Mouse (Mus musculus): ENCODE results near the gene Chd4. TPM values are rescaled to one million over a fixed set of nuclear protein-coding genes. Genes with fewer than 3 reads are reported as not detected.
A peak's percentile ranks its signal among the peaks of the same experiment; 100 is the strongest.

Chd4 gene
- polyA plus RNA-seq, 1 experiment from 2014 or later: 91.2 TPM

- H3K4me3 ChIP-seq: no peak overlapping the region
- H3K9ac ChIP-seq: no peak overlapping the region
- WGBS: 93% methylated on average over 11 of the region's 11 CpGs
- no peaks in the 10 kb centered on the region for H3K4me1 ChIP-seq
- H3K4me2 ChIP-seq: no peak overlapping the region
- H3K27me3 ChIP-seq: no peaks in the 10 kb centered on the region
- no peak for ATAC-seq (ENCODE audit: insufficient number of reproducible peaks, insufficient read depth, low FRiP score, low TSS enrichment, low read depth)
- no peaks in the 10 kb centered on the region for H3K9me3 ChIP-seq
- H3K27ac ChIP-seq: no peak overlapping the region
- peaks cover 97% of the 10 kb centered on the region for H3K36me3 ChIP-seq
Measured at GRCm38 (mm10) chr6:125112553-125112952, 16.8 kb downstream of the Chd4 start.

DNA sequence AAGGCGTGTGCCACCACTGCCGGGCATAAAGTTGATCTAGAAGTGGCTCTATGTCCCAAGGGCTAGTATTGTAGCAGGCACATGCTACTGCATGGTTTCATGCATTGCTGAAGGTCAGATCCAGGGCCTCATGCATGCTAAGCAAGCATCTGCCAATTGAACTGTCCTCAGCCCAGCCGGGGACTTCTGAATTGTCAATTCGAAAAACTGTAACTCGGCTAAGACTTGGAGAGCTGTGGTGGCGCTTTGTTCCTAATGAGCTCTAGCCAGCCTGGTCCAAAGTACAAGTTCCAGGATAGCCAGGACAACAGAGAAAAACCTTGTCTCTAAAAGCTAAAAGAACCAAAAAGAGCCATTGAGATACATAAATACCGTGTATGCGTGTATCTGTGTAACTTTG is 23.6 kb downstream of the Chd4 start:
- H3K9me3 ChIP-seq: no peaks in the 10 kb centered on the region
- peaks cover 96% of the 10 kb centered on the region for H3K36me3 ChIP-seq
- ATAC-seq (ENCODE audit: insufficient number of reproducible peaks, insufficient read depth, low FRiP score, low TSS enrichment, low read depth): no peak
- H3K27ac ChIP-seq: no peak overlapping the region
- no peak overlapping the region for H3K4me2 ChIP-seq
- no peak overlapping the region for H3K9ac ChIP-seq
- no peak overlapping the region for H3K4me3 ChIP-seq
- H3K4me1 ChIP-seq: no peaks in the 10 kb centered on the region
- H3K27me3 ChIP-seq: no peaks in the 10 kb centered on the region
- 90% methylated on average over 8 of the region's 8 CpGs for WGBS

DNA sequence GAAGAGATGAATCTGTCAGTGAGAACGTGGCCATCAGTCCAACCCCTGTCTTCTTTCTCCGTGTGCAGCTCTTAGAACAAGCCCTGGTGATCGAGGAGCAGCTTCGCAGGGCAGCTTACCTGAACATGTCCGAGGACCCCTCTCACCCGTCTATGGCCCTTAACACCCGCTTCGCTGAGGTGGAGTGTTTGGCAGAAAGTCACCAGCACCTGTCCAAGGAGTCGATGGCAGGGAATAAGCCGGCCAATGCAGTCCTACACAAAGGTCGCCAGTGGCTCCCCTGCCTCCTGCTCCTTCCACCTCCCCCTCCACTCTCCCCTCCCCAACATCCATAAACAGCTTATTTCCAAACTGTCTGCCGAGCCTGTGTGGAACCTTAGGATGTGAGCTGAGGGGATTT is 32.9 kb downstream of the Chd4 start:
- no peak overlapping the region for H3K27ac ChIP-seq
- peaks cover 16% of the 10 kb centered on the region for H3K4me1 ChIP-seq
- no peak overlapping the region for H3K4me3 ChIP-seq
- ATAC-seq (ENCODE audit: insufficient number of reproducible peaks, insufficient read depth, low FRiP score, low TSS enrichment, low read depth): no peak
- 91% methylated on average over 12 of the region's 12 CpGs for WGBS
- no peak overlapping the region for H3K9ac ChIP-seq
- no peaks in the 10 kb centered on the region for H3K9me3 ChIP-seq
- no peak overlapping the region for H3K4me2 ChIP-seq
- peaks cover 71% of the 10 kb centered on the region for H3K36me3 ChIP-seq
- H3K27me3 ChIP-seq: no peaks in the 10 kb centered on the region

DNA sequence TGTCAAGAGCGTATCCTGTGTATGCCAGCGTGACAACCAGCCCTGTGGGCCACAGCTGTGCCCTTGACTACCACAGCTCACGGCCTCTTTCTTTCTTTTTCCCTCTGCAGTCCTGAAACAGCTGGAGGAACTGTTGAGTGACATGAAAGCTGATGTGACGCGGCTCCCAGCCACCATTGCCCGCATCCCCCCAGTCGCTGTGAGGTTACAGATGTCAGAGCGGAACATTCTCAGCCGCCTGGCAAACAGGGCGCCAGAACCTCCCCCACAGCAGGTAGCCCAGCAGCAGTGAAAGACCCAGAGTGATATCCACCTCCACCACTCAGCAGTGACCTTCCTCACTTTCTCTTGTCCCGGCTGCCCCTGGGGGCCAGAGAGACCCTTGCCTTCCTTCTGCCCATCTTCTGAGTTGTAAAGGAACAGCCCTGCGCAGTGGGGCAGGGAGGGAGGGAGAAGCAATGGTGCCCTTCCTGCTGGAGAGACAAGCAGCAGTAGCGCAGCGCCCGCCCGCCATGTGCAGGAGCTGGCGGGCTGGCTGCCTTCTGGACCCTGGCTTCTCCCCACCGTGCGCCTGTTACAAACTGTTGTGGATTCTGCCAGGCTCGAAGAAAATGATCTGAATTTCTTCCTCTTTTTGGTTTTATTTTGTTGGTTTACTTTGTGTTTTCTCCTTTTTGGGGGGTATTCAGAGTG is 34.1 kb downstream of the Chd4 start:
- H3K27ac ChIP-seq: no peak overlapping the region
- no peak overlapping the region for H3K4me2 ChIP-seq
- WGBS: 86% methylated on average over 20 of the region's 20 CpGs
- H3K4me1 ChIP-seq: peaks cover 16% of the 10 kb centered on the region
- H3K9me3 ChIP-seq: no peaks in the 10 kb centered on the region
- no peak for ATAC-seq (ENCODE audit: insufficient number of reproducible peaks, insufficient read depth, low FRiP score, low TSS enrichment, low read depth)
- no peak overlapping the region for H3K9ac ChIP-seq
- H3K27me3 ChIP-seq: no peaks in the 10 kb centered on the region
- no peak overlapping the region for H3K4me3 ChIP-seq
- H3K36me3 ChIP-seq: peaks cover 70% of the 10 kb centered on the region

DNA sequence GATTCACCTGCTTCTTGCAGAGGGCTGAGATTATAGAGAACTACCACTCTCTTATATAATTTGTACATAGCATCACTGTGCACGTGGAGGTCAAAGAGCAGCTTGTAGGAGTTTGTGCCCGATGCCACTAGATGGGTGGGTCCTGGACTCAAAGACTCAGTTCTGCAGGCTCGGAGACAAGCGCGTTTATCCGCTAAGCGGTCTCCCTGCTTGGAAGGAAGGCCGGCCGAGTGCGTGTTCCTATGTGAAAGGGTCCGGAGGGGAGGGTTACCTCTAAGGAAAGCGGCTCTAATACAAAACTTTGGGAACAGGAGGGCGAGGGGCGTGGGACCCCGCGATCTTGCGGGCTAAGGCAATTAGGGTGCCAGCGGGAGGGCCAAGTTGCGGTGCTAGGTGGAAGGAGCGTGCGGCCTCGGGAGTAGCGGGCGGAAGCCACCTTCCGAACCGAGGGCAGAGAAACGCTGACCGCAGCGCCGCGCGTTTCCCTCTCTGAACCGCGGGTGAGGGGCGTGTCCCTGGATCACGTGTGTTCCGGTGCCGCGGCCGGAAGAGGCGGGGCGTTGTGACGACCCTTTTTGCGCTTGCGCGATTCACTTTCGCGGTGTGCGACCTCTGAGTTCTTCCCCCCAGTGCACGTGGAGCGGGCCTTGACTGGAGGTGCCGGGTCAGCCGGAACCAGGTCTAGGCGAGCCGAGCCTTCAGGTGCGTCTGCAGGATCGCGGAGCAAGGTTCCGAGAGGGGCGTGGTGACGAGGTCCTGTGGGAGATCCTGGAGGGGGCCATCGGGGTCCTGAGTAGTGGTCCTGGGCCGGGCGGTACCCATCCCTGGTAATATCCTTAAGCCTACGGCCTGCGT is 35.7 kb downstream of the Chd4 start, which contains the start of gene Nop2:
Gene Nop2, plus strand, starts transcription at position 608 of the 855 bp plus-strand sequence.
- H3K27me3 ChIP-seq: no peaks in the 10 kb centered on the region
- peak within 1 kb of the TSS; percentile 92 for H3K27ac ChIP-seq
- H3K36me3 ChIP-seq: peaks cover 70% of the 10 kb centered on the region
- H3K4me2 ChIP-seq: peak within 1 kb of the TSS; percentile 86
- H3K4me3 ChIP-seq: peak within 1 kb of the TSS; percentile 68
- peaks cover 16% of the 10 kb centered on the region for H3K4me1 ChIP-seq
- WGBS: under 1% methylated on average over 66 of the region's 66 CpGs
- peak; percentile 91 for ATAC-seq (ENCODE audit: insufficient number of reproducible peaks, insufficient read depth, low FRiP score, low TSS enrichment, low read depth)
- H3K9me3 ChIP-seq: no peaks in the 10 kb centered on the region
- peak within 1 kb of the TSS; percentile 79 for H3K9ac ChIP-seq

- 8% methylated on average over 11 of the region's 11 CpGs for WGBS
- no peak for ATAC-seq (ENCODE audit: insufficient number of reproducible peaks, insufficient read depth, low FRiP score, low TSS enrichment, low read depth)
- no peaks in the 10 kb centered on the region for H3K27me3 ChIP-seq
- peak overlapping the region; percentile 68 for H3K4me3 ChIP-seq
- H3K4me1 ChIP-seq: peaks cover 16% of the 10 kb centered on the region
- no peak overlapping the region for H3K27ac ChIP-seq
- peaks cover 70% of the 10 kb centered on the region for H3K36me3 ChIP-seq
- peak overlapping the region; percentile 79 for H3K9ac ChIP-seq
- no peaks in the 10 kb centered on the region for H3K9me3 ChIP-seq
- peak overlapping the region; percentile 86 for H3K4me2 ChIP-seq
Measured at GRCm38 (mm10) chr6:125132470-125132869, 36.7 kb downstream of the Chd4 start.

GRCm38 (mm10) chr6:125137002-125137671 is 41.4 kb downstream of the Chd4 start:
- 92% methylated on average over 19 of the region's 19 CpGs for WGBS
- Histone ChIP-seq H3K9me3 (no peaks in the 10 kb centered on the region), H3K4me3 (no peak overlapping the region), H3K36me3 (peaks cover 90% of the 10 kb centered on the region), H3K27ac (no peak overlapping the region), H3K4me2 (no peak overlapping the region), H3K4me1 (peaks cover 12% of the 10 kb centered on the region), H3K27me3 (no peaks in the 10 kb centered on the region), H3K9ac (0 out of 2 replicates have a peak overlapping the region, but pooled peaks have one; percentile 6)
- no peak for ATAC-seq (ENCODE audit: insufficient number of reproducible peaks, insufficient read depth, low FRiP score, low TSS enrichment, low read depth)

DNA sequence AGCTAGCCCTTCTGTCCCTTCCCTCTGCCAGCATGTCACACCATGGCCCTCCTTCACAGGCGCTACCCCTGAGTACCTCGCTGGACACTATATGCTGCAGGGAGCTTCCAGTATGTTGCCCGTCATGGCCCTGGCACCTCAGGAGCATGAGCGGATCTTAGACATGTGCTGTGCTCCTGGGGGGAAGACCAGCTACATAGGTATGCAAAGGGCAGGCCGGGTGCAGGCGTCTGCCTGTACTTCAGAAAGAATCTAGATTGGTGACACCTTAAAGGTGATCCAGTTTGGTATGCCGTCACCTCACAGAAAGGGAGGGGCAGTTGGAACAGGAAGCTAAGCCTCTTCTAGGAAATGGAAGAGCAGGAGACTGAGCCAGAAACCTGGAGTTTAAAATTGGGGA is 44.0 kb downstream of the Chd4 start:
- H3K36me3 ChIP-seq: peaks cover 96% of the 10 kb centered on the region

DNA sequence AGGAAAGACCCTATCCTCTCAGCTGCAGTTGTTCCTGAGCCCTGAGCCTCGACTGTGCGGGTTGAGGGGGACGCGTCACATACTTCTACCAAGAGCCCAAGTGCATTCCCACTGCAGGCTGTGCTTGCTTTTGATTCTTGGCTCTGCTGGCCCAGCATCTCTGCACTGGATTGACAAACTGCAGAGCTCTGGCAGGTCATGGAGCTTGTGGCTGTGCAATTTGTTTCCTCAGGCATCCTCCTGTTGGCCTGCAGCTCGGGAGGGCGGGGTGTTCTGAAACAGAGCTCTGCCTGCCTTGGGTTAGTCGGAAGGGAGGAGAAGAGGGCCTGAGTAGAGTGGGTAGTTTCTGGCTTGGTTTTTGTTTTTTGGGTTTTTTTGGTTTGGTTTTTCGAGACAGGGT is 46.7 kb downstream of the Chd4 start:
- Histone ChIP-seq H3K4me3 (no peak overlapping the region), H3K9me3 (no peaks in the 10 kb centered on the region), H3K36me3 (peaks cover 69% of the 10 kb centered on the region), H3K9ac (no peak overlapping the region), H3K27ac (no peak overlapping the region), H3K4me1 (peaks cover 19% of the 10 kb centered on the region), H3K27me3 (no peaks in the 10 kb centered on the region), H3K4me2 (no peak overlapping the region)
- WGBS: 86% methylated on average over 8 of the region's 8 CpGs
- no peak for ATAC-seq (ENCODE audit: insufficient number of reproducible peaks, insufficient read depth, low FRiP score, low TSS enrichment, low read depth)

More for the DNA sequence above, 44.0 kb downstream of the Chd4 start:
- WGBS: 91% methylated on average over 7 of the region's 7 CpGs
- ATAC-seq (ENCODE audit: insufficient number of reproducible peaks, insufficient read depth, low FRiP score, low TSS enrichment, low read depth): no peak
- H3K4me3 ChIP-seq: no peak overlapping the region
- no peaks in the 10 kb centered on the region for H3K9me3 ChIP-seq
- H3K9ac ChIP-seq: no peak overlapping the region
- H3K27ac ChIP-seq: no peak overlapping the region
- H3K4me2 ChIP-seq: no peak overlapping the region
- H3K27me3 ChIP-seq: no peaks in the 10 kb centered on the region
- H3K4me1 ChIP-seq: peaks cover 2% of the 10 kb centered on the region; the same call in 1 of the 2 replicates

DNA sequence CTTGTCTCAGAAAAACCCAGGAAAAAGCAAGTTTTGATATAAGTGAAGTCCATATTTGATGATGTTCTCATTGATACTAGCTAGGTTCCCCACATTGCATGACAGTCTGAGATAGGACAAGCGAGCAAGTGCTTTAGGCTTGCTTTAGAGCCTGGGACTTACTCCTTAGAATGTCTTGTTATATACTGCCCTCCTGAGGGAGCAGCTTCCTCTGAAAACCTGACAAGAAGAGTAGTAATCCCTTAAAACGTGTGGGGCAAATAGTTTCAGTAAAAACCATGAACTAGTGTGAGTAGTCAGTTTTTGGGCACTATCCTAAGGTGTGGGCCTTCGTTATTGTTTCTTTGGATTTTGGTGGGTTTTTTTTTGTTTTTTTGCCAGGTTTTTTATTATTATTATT is 47.3 kb downstream of the Chd4 start:
- ATAC-seq (ENCODE audit: insufficient number of reproducible peaks, insufficient read depth, low FRiP score, low TSS enrichment, low read depth): no peak
- 74% methylated on average over 3 of the region's 3 CpGs for WGBS
- Histone ChIP-seq H3K9ac (no peak overlapping the region), H3K4me1 (peaks cover 26% of the 10 kb centered on the region), H3K27ac (no peak overlapping the region), H3K27me3 (no peaks in the 10 kb centered on the region), H3K4me3 (no peak overlapping the region), H3K36me3 (peaks cover 62% of the 10 kb centered on the region), H3K4me2 (no peak overlapping the region), H3K9me3 (no peaks in the 10 kb centered on the region)

- Histone ChIP-seq H3K27ac (peak overlapping the region; percentile 87; the same call in 1 of the 2 replicates), H3K9ac (no peak overlapping the region), H3K4me1 (peaks cover 34% of the 10 kb centered on the region), H3K9me3 (no peaks in the 10 kb centered on the region), H3K27me3 (no peaks in the 10 kb centered on the region), H3K4me2 (no peak overlapping the region), H3K36me3 (peaks cover 59% of the 10 kb centered on the region), H3K4me3 (no peak overlapping the region)
- 85% methylated on average over 9 of the region's 9 CpGs for WGBS
- no peak for ATAC-seq (ENCODE audit: insufficient number of reproducible peaks, insufficient read depth, low FRiP score, low TSS enrichment, low read depth)
Measured at GRCm38 (mm10) chr6:125143904-125144303, 48.1 kb downstream of the Chd4 start.

Measured in embryonic facial prominence, embryonic 13.5 days (tissue).